Mouse (Mus musculus) heart, embryonic 13.5 days (tissue): ENCODE results near the gene Obscn. TPM values are rescaled to one million over a fixed set of nuclear protein-coding genes. Genes with fewer than 3 reads are reported as not detected.

ENCODE experiments used
- ATAC-seq: fragments of 200-750 bp; cut with Nextera tagmentation; 2 replicates; pipeline ENCODE4 v1.8.0; 2017; ENCODE audit warnings: moderate TSS enrichment; ENCODE audit not compliant: insufficient number of reproducible peaks, low FRiP score, low TSS enrichment; ENCODE audit errors: extremely low read depth
- H3K27ac ChIP-seq: fragments of 300-500 bp; sonication (generic); replicated peaks from 2 replicates; pipeline ENCODE4 v1.5.1; 2015; ENCODE audit warnings: moderate library complexity, mild to moderate bottlenecking, inconsistent platforms
- H3K27me3 ChIP-seq: fragments of 300-500 bp; sonication (generic); replicated peaks from 2 replicates; pipeline ENCODE4 v1.6.1; 2015; ENCODE audit warnings: mild to moderate bottlenecking, inconsistent platforms
- H3K36me3 ChIP-seq: fragments of 300-500 bp; sonication (generic); 2 replicates; pipeline ENCODE4 v1.6.1; 2015; ENCODE audit warnings: mild to moderate bottlenecking, inconsistent platforms
- H3K4me1 ChIP-seq: fragments of 300-500 bp; sonication (generic); 2 replicates; pipeline ENCODE4 v1.6.1; 2015; ENCODE audit warnings: inconsistent platforms
- H3K4me2 ChIP-seq: fragments of 300-500 bp; sonication (generic); 2 replicates; pipeline ENCODE4 v1.6.1; 2015; ENCODE audit warnings: inconsistent platforms, mild to moderate bottlenecking, moderate library complexity
- H3K4me3 ChIP-seq: fragments of 300-500 bp; sonication (generic); 2 replicates; pipeline ENCODE4 v1.5.1; 2015; ENCODE audit warnings: moderate library complexity, mild to moderate bottlenecking, inconsistent platforms
- H3K9ac ChIP-seq: fragments of 300-500 bp; sonication (generic); 2 replicates; pipeline ENCODE4 v1.6.1; 2015; ENCODE audit warnings: inconsistent platforms, mild to moderate bottlenecking, moderate library complexity
- H3K9me3 ChIP-seq: fragments of 300-500 bp; sonication (generic); 2 replicates; pipeline ENCODE4 v1.6.1; 2016; ENCODE audit warnings: inconsistent platforms
- WGBS: fragments of 180-500 bp; shearing (Covaris S2); methylation state at CpG from one replicate; pipeline ENCODE4 v1.1.7; 2015; ENCODE audit warnings: mixed read lengths; 5-methylcytosine and 5-hydroxymethylcytosine counted together
- polyA plus RNA-seq: library from polyadenylated mRNA; unstranded; fragments of >200 nt; fragmentation: Nextera tagmentation; extraction: Ambion mirVana; gene quantifications from 2 replicates; pipeline ENCODE4 v1.2.1, GENCODE M21; 2015

The Obscn gene
- polyA plus RNA-seq, 1 experiment from 2014 or later, result 38.9 TPM

DNA sequence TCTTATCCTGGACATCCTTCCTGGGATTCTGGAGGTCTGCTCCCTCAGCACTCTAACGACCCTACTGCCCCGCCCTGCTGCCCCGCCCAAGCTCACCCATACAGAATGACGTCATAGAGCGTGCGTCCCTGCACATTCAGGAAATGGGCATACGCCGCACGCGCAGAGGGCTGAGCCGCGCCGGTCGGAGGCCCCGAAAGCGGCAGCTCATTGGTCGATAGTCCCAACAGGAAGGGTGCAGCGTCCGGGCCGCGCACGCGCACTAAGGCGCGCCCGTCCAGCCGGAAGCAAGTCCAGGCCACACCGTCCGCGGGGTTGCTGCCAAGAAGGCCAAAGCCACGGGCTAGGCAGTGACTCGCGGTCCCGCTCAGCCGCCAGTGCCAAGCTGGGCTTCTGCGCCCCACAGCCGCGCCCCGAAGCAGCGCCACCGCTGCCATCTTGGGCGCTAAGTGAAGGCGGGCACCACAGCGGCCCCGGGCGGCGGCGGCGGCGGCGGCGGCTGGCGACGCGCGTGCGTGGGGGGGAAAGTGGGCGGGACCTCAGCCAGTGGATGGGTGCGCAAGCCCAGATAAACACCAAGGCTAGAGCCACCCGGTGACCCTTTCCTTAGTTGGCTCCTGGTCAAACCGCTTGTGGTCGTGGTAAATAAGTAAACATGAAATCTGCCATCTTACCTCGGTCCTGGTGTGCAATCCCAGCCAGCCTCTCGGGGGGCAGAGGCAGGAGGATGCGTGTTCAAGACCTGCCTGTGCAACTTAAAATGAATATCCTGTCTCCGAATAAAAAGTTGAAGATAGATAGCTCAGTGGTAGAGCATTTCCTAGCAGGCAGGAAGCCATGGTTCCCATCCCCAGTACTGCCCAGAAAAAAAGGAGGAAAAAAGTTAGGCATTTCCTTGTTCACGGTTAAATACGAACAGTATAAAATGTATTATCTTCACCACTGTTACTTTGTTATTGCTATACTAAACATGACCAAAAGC is 27.3 kb upstream of the Obscn start, which contains the start of gene Iba57:
Iba57 (minus strand) TSS at position 485 of the 982 bp plus-strand sequence.
- peaks cover 12% of the 10 kb centered on the region for H3K36me3 ChIP-seq
- peaks cover 48% of the 10 kb centered on the region for H3K4me1 ChIP-seq
- peak within 1 kb of the TSS; percentile 78 for H3K4me3 ChIP-seq
- 2% methylated on average over 68 of the region's 68 CpGs for WGBS
- H3K27ac ChIP-seq, result peak within 1 kb of the TSS; percentile 100
- H3K9me3 ChIP-seq, result no peaks in the 10 kb centered on the region
- H3K9ac ChIP-seq, result peak within 1 kb of the TSS; percentile 93
- ATAC-seq, result peak; percentile 96
- H3K4me2 ChIP-seq, result peak within 1 kb of the TSS; percentile 74
- no peaks in the 10 kb centered on the region for H3K27me3 ChIP-seq

DNA sequence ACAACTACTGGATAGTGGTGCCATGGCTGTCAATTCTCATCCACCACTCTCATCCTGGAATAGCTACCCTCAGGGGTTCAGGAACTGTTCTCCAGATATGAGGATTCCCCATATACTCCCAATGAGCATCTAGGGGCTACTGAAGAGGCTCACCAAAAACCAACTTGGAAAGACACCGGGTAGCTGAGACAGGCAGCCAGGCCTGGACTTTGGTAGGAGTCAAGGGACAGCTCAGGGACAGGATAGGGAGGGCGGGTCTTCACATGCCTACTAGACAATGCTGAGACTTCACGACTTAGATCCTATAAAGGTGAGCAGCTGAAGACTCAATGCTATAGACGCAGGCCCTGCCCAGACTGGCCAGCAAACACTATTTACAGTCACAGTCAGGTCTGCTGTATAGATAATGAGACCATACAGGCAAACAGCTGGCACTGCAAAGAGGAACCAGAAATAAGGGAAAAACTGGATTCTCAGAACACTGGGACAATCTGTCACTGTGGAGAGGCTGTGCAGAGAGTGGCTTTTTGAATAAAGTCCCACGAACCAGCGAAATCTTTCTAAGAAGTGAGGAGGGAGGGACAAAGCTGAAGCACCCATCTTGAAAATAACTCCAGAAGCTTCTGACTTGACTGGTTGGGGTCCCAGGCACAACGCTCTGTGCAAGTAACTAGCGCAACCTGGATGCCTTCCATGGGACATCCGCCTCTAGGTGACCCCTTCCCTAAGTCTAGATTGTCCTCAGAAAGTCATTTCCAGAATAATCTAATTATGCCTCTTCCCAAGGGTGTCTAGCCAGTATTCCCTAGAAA is 26.4 kb upstream of the Obscn start:
- Histone ChIP-seq H3K36me3 (peaks cover 21% of the 10 kb centered on the region), H3K4me3 (peak overlapping the region; percentile 78), H3K9ac (peak overlapping the region; percentile 93), H3K27me3 (no peaks in the 10 kb centered on the region), H3K9me3 (no peaks in the 10 kb centered on the region), H3K4me2 (peak overlapping the region; percentile 74), H3K4me1 (peaks cover 48% of the 10 kb centered on the region), H3K27ac (peak overlapping the region; percentile 100)
- WGBS, result 62% methylated on average over 9 of the region's 9 CpGs
- no peak for ATAC-seq

DNA sequence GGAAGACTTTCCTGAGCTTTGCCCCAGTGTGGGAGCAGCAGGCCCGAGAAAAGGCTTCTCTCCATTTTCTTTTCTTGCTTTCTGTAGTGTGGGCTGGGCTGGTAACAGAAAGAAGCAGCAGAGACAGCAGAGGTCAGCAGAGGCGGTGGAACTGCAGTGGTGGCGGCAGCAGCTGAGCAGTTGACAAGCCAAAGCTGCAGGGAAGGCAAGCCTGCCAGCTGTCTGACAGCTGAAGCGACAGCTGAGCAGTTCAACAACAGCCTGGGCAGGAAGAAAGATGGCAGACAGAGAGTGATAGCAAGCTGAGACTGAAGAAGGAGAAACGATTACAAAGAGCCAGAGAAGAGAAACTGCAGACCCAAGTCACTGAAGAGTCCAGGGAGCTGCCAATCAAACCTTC is 25.2 kb upstream of the Obscn start:
- no peak overlapping the region for H3K4me3 ChIP-seq
- no peak overlapping the region for H3K4me2 ChIP-seq
- H3K9ac ChIP-seq, result peak overlapping the region; percentile 47; the same call in 1 of the 2 replicates
- no peaks in the 10 kb centered on the region for H3K9me3 ChIP-seq
- no peaks in the 10 kb centered on the region for H3K27me3 ChIP-seq
- peaks cover 33% of the 10 kb centered on the region for H3K36me3 ChIP-seq
- peaks cover 45% of the 10 kb centered on the region for H3K4me1 ChIP-seq
- WGBS, result 30% methylated on average over 5 of the region's 5 CpGs
- peak overlapping the region; percentile 100 for H3K27ac ChIP-seq
- no peak for ATAC-seq

DNA sequence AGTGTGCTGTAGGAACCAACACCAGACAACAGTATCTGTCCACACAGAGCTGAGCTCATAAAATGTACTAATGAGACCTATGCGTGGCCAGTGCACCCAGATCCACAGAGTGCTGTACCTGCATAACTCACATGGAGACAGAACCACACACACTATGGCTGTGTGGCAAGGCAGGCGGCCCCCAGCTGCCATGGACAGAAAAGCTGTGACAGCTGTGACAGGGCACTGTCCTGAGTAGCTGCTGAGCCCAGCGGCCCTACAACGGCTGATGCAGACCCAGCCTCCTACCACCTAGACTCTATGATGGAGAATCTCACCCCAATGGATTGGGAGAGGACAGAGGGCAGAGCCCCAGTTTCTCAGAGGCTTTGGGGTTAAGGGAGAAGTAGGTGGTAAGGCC is 23.4 kb upstream of the Obscn start:
- H3K4me1 ChIP-seq, result peaks cover 33% of the 10 kb centered on the region
- no peak overlapping the region for H3K9ac ChIP-seq
- H3K27me3 ChIP-seq, result no peaks in the 10 kb centered on the region
- no peak for ATAC-seq
- no peak overlapping the region for H3K4me3 ChIP-seq
- H3K27ac ChIP-seq, result no peak overlapping the region
- H3K36me3 ChIP-seq, result peaks cover 46% of the 10 kb centered on the region
- WGBS, result 86% methylated on average over 4 of the region's 4 CpGs
- no peaks in the 10 kb centered on the region for H3K9me3 ChIP-seq
- H3K4me2 ChIP-seq, result no peak overlapping the region

DNA sequence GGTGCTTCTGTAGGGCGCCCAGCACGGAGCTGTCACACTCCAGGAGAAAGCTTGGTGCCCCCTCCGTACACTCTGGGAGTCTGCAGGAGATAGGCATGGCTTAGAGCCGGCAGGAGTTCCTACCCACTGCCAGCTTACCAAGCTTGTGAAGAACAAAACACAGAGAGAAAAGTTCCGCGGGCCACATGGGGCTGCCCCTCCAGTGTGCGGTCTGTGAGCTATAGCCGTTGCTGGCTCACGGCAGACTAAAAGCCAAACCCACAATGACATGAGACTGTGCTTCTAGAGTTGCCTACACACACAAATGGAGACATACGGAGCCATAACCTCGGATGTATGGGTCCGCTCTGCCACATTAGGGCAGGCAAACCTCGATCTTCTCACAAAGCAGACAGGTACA is 22.9 kb upstream of the Obscn start:
- no peak for ATAC-seq
- Histone ChIP-seq H3K27ac (no peak overlapping the region), H3K9ac (no peak overlapping the region), H3K27me3 (no peaks in the 10 kb centered on the region), H3K9me3 (no peaks in the 10 kb centered on the region), H3K36me3 (peaks cover 46% of the 10 kb centered on the region), H3K4me3 (no peak overlapping the region), H3K4me1 (peaks cover 33% of the 10 kb centered on the region), H3K4me2 (no peak overlapping the region)
- 90% methylated on average over 13 of the region's 13 CpGs for WGBS

DNA sequence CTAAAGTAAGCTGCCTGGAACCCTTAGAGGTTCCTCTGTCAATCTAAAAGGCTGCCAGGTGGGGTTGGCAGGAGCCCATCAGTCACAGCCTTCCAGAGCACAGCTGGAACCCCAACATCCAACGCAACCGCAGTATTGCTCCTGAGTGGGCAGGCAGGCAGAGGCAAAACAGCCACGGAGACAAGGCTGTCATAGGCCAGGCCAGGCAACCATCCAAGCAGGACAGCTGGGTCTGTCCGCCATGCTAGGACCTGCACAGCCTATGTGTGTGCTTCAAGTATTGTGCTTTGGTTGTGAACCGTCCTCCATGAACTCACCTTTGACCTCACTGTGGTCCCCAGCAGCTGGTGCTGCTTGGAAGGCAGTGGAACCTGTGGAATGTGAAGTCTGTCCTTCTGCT is 19.7 kb upstream of the Obscn start:
- 91% methylated on average over 5 of the region's 5 CpGs for WGBS

DNA sequence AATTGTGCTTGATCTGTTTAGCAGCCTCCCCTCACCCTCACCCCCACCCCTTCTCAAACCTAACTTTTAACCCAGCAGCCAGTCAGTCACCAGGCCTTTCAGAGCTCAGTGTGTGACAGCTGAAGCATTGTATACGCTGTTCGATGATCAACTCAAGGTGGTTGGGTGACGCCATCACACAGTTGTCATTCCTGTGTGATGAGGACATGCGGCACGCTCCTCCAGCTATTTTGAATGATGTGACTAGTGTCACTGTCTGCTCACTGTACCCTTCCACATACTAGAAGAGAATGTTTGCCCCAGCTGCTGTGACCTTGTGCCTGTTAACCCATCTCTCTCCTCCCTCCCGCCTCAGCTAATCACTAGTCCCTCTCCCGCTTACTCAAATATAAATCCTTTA is 18.0 kb upstream of the Obscn start:
- Histone ChIP-seq H3K4me1 (peaks cover 15% of the 10 kb centered on the region), H3K27me3 (no peaks in the 10 kb centered on the region), H3K36me3 (peaks cover 38% of the 10 kb centered on the region), H3K4me3 (no peak overlapping the region), H3K9ac (peak overlapping the region; percentile 56; the same call in 1 of the 2 replicates), H3K9me3 (no peaks in the 10 kb centered on the region), H3K4me2 (no peak overlapping the region), H3K27ac (peak overlapping the region; percentile 72)
- WGBS, result 63% methylated on average over 7 of the region's 7 CpGs
- ATAC-seq, result no peak

More for the DNA sequence above, 19.7 kb upstream of the Obscn start:
- H3K27me3 ChIP-seq, result no peaks in the 10 kb centered on the region
- H3K9ac ChIP-seq, result no peak overlapping the region
- H3K4me1 ChIP-seq, result peaks cover 15% of the 10 kb centered on the region
- H3K36me3 ChIP-seq, result peaks cover 46% of the 10 kb centered on the region
- H3K4me3 ChIP-seq, result no peak overlapping the region
- H3K27ac ChIP-seq, result no peak overlapping the region
- no peak for ATAC-seq
- no peak overlapping the region for H3K4me2 ChIP-seq
- no peaks in the 10 kb centered on the region for H3K9me3 ChIP-seq

DNA sequence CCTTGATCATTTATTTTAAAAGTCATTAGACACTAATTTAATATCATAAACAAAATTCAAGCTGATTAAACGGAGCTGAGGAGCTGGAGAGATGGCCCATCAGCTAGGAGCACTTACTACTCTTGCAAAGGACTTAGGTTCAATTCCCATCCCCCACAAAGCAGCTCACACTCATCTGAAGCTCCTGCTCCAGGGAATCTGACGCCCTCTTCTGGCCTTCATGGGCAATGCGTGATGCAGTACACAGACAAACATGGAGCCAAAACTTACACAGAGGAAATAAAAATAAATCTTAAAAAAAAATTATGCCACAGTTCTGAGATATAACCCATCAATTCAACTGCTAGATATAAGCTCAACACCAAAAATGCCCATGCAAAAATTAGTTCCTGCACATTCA is 15.5 kb upstream of the Obscn start:
- 36% methylated on average over 3 of the region's 3 CpGs for WGBS
- no peak for ATAC-seq
- Histone ChIP-seq H3K4me1 (peaks cover 15% of the 10 kb centered on the region), H3K27ac (no peak overlapping the region), H3K9me3 (no peaks in the 10 kb centered on the region), H3K9ac (no peak overlapping the region), H3K36me3 (peaks cover 16% of the 10 kb centered on the region), H3K4me2 (no peak overlapping the region), H3K4me3 (no peak overlapping the region), H3K27me3 (no peaks in the 10 kb centered on the region)

DNA sequence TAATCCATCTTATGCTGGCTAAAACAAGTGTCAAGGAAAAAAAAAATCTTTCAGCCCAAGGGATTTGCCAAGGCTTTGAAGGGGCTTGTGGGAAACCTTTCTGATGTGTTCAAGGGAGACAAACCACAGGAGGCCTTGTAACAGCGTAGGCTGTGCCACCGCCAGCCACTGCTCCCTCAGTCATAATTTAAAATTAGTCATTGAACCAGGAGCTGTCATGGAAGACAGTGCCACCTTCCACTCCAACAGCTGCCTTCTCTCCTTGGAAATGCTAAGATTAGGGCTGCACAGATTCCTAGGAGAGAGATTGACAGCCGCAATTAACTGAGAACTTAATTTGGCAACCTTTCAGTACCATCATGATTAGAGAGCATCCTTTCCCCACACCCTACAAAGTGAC is 13.1 kb upstream of the Obscn start:
- Histone ChIP-seq H3K4me2 (no peak overlapping the region), H3K27ac (no peak overlapping the region), H3K36me3 (no peaks in the 10 kb centered on the region), H3K9me3 (no peaks in the 10 kb centered on the region), H3K27me3 (no peaks in the 10 kb centered on the region), H3K4me3 (no peak overlapping the region), H3K4me1 (peaks cover 10% of the 10 kb centered on the region), H3K9ac (no peak overlapping the region)
- 66% methylated on average over 3 of the region's 3 CpGs for WGBS
- ATAC-seq, result no peak

DNA sequence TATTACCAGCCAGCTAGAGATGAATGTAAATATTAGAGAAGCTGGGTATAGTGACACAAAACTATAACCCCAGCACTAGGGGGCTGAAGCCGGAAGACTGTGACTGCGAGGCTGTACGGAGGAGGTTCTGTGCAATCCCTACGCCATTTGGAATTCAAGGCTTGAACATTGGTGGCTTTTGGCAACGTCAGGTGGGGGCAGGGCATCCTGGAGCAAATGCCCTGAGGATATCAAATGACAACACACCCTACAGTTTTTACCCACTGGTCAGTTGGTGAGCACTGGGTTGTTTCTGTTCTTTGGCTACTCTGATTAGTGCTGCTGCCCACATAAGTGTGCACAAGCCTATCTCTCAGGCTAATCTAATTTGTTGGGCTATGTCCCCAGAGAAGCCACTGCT is 6.8 kb upstream of the Obscn start:
- no peaks in the 10 kb centered on the region for H3K36me3 ChIP-seq
- ATAC-seq, result no peak
- peaks cover 28% of the 10 kb centered on the region for H3K4me1 ChIP-seq
- H3K27ac ChIP-seq, result no peak overlapping the region
- no peak overlapping the region for H3K9ac ChIP-seq
- H3K4me2 ChIP-seq, result no peak overlapping the region
- no peaks in the 10 kb centered on the region for H3K9me3 ChIP-seq
- no peak overlapping the region for H3K4me3 ChIP-seq
- 79% methylated on average over 5 of the region's 5 CpGs for WGBS
- H3K27me3 ChIP-seq, result no peaks in the 10 kb centered on the region

DNA sequence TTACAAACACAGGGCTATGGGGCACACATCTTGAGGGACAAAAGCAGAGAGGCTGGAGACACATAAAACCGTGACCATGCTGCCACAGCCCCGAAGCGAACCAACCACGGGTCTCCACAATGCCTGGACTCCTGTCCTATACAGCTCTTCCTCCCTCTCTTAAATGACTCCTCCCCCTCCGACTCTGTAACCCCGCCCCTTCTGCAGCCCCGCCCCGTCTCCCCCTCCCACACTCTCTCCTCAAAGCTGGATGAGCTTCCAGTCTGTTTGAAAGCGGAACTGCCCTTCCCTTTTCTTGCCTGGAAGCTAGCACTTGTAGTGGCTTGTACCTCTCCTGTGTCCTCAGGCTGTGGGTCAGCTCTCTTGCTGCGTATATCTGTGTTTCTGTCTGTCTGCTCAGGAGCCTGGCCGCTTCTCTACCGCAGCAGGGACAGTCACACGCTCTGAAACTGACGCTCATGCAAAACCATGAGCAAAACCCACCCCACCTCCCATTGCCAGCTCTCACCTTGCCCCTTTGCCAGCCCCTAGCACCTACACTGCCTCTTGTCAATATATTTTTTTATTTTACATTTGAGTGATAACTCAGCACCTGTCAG is 5.7 kb upstream of the Obscn start:
- peak overlapping the region; percentile 71 for H3K9ac ChIP-seq
- ATAC-seq, result no peak
- no peaks in the 10 kb centered on the region for H3K9me3 ChIP-seq
- peak overlapping the region; percentile 24 for H3K4me3 ChIP-seq
- H3K36me3 ChIP-seq, result no peaks in the 10 kb centered on the region
- peak overlapping the region; percentile 50 for H3K27ac ChIP-seq
- peaks cover 39% of the 10 kb centered on the region for H3K4me1 ChIP-seq
- WGBS, result 6% methylated on average over 14 of the region's 14 CpGs
- peaks cover 9% of the 10 kb centered on the region for H3K27me3 ChIP-seq
- peak overlapping the region; percentile 65 for H3K4me2 ChIP-seq
